Mouse (Mus musculus) gastrocnemius, postnatal 4 days (tissue): ENCODE data around the gene Spon1. TPM values are rescaled to one million over a fixed set of nuclear protein-coding genes. Genes with fewer than 3 reads are reported as not detected.

Source experiments
- DNase-seq, 2 experiments: peaks; one replicate each; pipeline ENCODE4 v3.0.0; 2021 to 2022; ENCODE audit warnings: low spot score in 2 of 2, mixed read lengths in 2 of 2
- total RNA-seq, 2 experiments: library from RNA; stranded (reverse); gene quantifications; 2 replicates each; pipeline ENCODE4 v1.2.3; 2021

Gene Spon1
- total RNA-seq, 2 experiments from 2014 or later, result 6.1 to 7.1 TPM

GRCm38 (mm10) chr7:113901941-113902515 is 136.2 kb downstream of the Spon1 start:
- DNase-seq, result no peak

GRCm38 (mm10) chr7:113903127-113903827 is 137.5 kb downstream of the Spon1 start:
- DNase-seq, result no peak

GRCm38 (mm10) chr7:113903939-113904338 is 138.1 kb downstream of the Spon1 start:
- DNase-seq, result no peak

- DNase-seq, result no peak
These were observed 138.6 kb downstream of the Spon1 start for GRCm38 (mm10) chr7:113904348-113904895.

- DNase-seq, result no peak
These were observed 143.5 kb downstream of the Spon1 start for GRCm38 (mm10) chr7:113909161-113909825.

GRCm38 (mm10) chr7:113910856-113911255 is 145.1 kb downstream of the Spon1 start:
- no peak for DNase-seq

- no peak for DNase-seq
These were observed 150.1 kb downstream of the Spon1 start for GRCm38 (mm10) chr7:113915936-113916335.

GRCm38 (mm10) chr7:113918916-113919315 is 153.1 kb downstream of the Spon1 start:
- no peak for DNase-seq

- DNase-seq, result no peak
These were observed 153.7 kb downstream of the Spon1 start for GRCm38 (mm10) chr7:113919505-113919904.

GRCm38 (mm10) chr7:113920056-113920455 is 154.3 kb downstream of the Spon1 start:
- no peak for DNase-seq

GRCm38 (mm10) chr7:113924561-113924960 is 158.8 kb downstream of the Spon1 start:
- DNase-seq, result no peak

GRCm38 (mm10) chr7:113950888-113951287 is 185.1 kb downstream of the Spon1 start:
- no peak for DNase-seq

GRCm38 (mm10) chr7:113955431-113955830 is 189.6 kb downstream of the Spon1 start:
- DNase-seq, result no peak

GRCm38 (mm10) chr7:113960841-113961499 is 195.2 kb downstream of the Spon1 start:
- no peak for DNase-seq

- DNase-seq, result peak in 1 of 2 experiments; percentile 19
These were observed 195.7 kb downstream of the Spon1 start for GRCm38 (mm10) chr7:113961500-113961895.

GRCm38 (mm10) chr7:113962078-113962477 is 196.3 kb downstream of the Spon1 start:
- DNase-seq, result no peak

- no peak for DNase-seq
These were observed 198.0 kb downstream of the Spon1 start for GRCm38 (mm10) chr7:113963766-113964165.

- no peak for DNase-seq
These were observed 199.8 kb downstream of the Spon1 start for GRCm38 (mm10) chr7:113965625-113966024.

GRCm38 (mm10) chr7:113969182-113969581 is 203.4 kb downstream of the Spon1 start:
- no peak for DNase-seq

- no peak for DNase-seq
These were observed 206.7 kb downstream of the Spon1 start for GRCm38 (mm10) chr7:113972536-113972935.

GRCm38 (mm10) chr7:113986406-113987134 is 220.8 kb downstream of the Spon1 start:
- no peak for DNase-seq
